Mouse (Mus musculus): Measurements from ENCODE around the gene Gif.
A peak's percentile ranks its signal among the peaks of the same experiment; 100 is the strongest.

The Gif gene

DNA sequence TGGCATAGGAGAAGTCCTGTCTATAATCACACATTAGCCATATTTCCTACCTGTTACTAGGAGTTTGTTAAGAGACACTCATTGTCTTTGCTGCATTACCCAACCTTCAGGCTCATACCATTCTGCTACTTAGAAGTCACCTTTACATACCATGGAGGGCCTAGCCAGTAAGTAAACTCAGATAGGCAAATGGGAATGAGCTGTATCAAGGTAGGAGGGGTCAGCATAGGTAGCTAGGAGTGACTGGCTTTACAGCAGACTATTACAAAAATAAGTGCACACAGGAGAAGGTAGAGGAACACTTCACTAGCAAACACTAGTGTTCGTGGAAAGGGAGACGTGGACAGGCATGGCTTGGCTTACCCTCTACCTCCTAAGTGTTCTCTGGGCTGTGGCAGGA is at the start of gene Gif:
Gene Gif, plus strand, starts transcription at position 257 of the 400 bp plus-strand sequence.
- no peak for DNase-seq

- no peak for DNase-seq
These were observed 49.0 kb upstream of the Gif start for GRCm38 (mm10) chr19:11698342-11698741.

DNA sequence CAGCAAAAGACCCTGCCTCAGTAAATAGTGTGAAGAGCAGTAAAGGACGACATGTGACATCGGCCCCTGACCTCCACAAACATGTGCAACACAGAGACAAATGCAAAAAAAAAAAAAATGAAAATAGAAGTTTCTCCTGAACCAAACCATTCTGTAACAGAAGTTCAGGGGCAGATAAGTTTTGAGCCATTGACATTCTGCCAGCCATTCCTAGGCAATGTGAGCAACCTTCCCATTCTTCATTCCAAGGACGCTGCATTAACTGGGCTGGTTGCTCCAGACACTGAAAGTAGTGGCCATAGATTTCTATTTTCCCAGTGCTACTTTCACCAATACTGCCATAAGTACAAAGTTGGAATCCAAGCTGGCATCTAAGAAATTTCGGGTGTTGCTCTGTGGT is 34.9 kb upstream of the Gif start:
- DNase-seq = no peak

GRCm38 (mm10) chr19:11720071-11720470 is 27.3 kb upstream of the Gif start:
- no peak for DNase-seq

DNA sequence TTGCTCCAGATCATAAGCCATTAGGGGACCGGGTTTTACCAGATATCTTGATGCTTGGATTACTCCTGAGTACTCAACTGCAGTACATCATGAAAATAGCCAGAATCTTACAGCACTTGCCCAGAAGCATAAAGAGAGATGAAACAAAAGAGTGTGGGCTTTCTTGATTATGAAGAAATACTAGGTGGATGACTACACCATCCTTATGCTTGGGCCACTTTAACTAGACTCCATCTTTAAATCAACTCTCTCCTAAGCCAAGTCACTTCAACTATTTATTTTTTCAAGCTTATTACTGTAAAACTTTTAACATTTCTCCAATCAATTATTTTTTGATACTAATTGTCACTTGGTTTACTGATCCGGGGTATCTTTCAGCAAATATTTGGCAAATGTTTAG is 23.5 kb upstream of the Gif start:
- DNase-seq = no peak

- DNase-seq = no peak
These were observed 23.1 kb upstream of the Gif start for GRCm38 (mm10) chr19:11724275-11724674.

DNA sequence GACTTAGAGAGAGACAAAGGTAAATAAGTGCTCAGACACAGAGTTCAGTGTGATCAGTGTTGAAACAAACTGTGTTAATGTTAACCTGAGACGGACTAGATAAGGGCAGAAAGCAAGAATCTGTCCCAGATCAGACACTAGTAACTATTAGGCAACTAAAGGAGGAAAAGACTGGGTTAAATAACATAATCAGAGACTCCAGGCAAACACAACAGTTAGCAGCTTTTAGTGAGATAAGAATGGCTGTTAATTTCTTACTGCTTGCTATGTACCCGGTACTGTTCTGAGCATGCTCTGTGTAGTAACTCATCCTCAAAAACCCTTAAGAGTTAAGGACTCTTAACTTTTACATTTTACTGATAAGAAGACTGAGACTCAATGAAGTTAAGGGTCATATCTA is 21.4 kb upstream of the Gif start:
- DNase-seq = no peak

DNA sequence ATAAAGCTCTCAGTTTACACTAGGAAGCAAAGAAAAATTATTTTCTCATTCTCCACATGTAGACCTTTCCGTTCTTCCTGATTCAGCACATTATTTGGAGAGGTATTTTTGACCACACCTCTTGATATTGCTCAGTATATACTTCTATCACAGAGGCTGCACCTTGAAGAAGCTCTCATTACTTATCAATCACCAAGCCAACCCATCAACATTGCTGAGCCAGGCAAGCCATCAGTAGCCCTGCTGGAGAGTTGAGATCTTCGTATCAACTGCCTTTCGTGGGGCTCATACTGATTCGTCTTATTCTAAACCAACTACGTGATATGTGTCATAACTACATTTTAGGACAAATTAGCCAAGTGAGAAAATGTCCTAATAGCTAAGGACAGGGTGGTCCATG is 20.1 kb upstream of the Gif start:
- no peak for DNase-seq

- DNase-seq = no peak
These were observed 17.1 kb upstream of the Gif start for GRCm38 (mm10) chr19:11730278-11730677.

DNA sequence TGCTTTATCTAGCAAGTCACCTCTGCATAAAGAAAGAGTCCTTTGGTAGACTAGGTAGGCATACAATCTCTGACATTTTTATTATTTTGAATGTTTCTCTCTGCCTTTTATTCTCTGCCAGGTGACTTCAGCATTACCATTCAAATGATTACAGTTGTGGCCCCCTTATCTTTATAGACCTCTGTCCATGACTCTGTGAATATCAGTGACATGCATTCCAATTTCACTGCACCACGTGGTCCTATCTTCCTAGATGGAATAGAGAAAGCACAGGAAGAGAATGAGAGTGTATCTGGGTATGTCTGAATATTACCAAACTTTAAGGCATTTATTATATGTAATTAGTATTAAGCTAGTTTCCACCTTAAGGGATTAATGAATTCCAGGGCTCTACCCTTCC is 10.9 kb upstream of the Gif start:
- no peak for DNase-seq

GRCm38 (mm10) chr19:11745680-11746079 is 1.7 kb upstream of the Gif start:
- no peak for DNase-seq

DNA sequence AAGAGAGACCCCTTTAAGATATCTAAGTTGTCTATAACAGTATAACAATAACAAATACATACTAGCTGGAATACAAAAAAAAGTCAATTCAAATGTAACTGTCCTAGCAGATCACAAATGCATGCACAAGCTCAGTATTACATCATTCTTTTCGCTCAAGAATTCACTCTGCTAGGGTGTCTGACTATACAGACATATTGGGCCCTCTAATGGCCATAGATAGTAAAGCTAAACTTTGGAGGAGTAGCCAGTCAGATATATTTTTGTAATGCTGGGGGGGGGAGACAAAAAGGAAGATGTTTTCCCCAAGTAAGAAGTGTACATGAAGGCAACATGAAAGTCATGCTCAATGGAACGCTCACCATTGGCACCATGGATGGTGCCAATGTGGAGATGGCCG is 17.7 kb downstream of the Gif start:
- DNase-seq = no peak

DNA sequence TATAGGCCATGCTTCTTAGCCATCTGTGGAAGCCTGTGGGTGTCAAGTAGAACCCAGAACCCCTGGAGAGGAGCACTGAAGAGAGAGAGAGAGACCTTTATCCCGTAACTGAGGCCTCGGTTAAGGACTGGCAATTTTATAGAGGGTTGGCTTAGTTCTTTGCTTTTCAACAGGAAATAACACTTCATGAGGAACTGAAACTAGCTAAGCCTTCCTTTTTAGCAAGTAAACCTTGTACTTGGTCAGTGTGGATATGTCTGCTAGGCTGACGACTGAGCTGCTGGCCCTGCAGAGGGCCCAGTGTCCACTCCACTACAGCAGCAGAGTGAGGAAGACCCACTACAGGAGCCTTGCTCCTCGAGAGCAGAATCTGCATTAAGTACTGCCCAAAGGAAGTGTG is 19.1 kb downstream of the Gif start:
- no peak for DNase-seq

- DNase-seq = peak; percentile 24
These were observed 20.8 kb downstream of the Gif start for GRCm38 (mm10) chr19:11768163-11768562.

- no peak for DNase-seq
These were observed 22.0 kb downstream of the Gif start for GRCm38 (mm10) chr19:11769257-11769920.

DNA sequence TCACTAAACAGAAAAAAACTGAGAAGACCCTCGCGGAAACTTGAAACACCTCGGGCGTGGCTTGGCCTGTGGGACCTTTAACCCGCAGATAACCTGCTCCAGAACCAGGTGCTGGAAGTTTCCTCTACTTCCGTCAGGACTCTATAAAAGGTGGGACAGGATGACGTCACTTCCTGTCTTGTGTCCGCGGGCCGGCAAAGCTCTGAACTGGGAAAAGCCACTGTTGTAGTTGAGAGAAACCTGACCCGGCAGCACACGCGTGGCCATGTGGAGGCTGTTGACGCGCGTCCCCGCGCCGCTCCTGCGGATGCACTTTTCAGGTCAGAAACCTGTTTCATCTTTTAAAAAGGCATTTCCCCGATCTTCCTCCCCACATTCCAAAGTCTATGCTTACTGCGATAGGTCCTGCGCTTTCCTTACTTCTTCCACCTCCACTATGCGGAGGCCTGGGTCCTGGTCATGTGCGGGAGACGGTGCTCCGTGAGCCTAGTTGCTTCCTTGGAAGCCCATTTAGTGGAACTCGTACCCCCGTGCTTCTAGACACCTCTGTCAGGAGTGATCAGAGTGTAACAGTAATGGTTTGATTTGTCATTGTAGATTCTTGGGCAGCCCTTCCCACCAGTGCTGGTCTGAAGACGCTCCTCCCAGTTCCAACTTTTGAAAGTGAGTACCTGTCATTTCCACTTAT is 23.0 kb downstream of the Gif start, which contains the start of gene Mrpl16:
Gene Mrpl16, plus strand, starts transcription at position 187 of the 688 bp plus-strand sequence.
- peak; percentile 91 for DNase-seq

- DNase-seq = peak; percentile 59
These were observed 30.0 kb downstream of the Gif start for GRCm38 (mm10) chr19:11777191-11777865.

DNA sequence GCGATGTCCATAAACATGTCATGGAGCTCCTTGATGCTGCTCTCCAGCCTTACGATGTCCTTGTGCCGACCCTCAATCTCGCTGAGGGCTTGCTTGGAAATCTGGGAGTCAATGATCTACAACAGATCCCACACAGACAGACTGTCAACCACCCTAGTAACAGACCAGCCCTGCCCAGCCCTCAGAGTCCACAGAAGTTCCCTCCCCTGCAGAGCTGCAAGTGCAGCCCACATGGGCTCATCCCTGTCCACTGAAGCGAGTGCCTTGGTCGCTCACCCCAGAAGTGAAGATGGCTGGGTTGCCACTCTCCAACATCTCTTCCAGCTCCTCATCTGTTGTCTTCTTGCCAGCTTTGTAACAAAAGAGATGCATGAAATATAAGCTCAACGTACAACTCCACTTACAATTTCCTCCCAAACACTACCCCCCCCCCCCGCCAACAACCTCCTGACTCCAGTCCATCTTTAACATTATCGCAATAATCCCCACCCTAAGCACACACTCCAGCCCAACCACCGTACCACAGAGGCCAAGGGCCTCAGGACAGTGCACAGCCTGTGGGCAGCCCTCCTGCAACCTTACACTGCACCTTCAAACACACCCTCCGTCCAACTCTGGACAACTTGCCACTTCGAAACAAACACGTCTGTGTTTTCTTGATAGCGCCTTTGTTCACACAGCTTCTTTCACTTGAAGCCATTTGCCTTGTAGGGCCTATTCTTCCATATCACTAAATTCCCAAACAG is 38.2 kb downstream of the Gif start:
- no peak for DNase-seq

GRCm38 (mm10) chr19:11787826-11788225 is 40.5 kb downstream of the Gif start:
- no peak for DNase-seq

DNA sequence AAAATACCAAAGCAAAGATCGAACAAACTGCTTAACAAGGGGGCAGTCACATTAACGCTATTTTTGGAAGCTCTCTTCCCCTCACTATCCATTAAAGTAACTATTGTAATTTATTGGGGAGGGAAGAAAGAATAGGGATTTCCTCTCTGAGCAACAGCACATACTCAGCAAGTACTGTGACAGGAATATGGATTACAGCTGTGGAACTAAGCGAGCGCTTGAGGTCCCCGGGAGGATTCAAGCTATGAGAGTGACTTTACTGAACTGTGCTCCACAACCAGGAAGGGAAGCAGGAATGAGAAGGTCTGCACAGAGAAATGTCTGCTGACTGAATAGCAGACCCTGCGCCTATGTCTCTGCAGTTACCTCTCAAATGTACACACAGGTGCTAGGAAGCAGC is 41.5 kb downstream of the Gif start:
- no peak for DNase-seq

DNA sequence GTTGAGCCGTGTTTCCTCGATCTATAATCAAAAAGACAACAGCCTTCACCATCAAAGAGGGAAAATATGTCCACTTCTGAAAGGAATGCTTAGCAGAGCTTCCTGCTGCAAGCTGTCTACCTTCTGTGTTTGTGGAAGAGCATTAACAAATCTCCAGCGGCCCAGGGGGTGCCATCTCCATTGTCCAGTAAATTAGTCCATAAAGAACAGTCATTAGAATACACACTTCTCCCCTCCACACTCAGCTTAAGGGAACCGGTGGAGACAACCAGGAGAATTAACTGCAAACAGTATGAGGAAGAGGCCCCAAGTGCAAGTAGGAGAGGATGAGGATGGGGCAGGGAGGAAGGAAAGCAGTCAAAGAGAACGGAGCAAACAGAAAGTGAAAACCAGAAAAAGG is 44.5 kb downstream of the Gif start:
- no peak for DNase-seq

GRCm38 (mm10) chr19:11793741-11794359 is 46.5 kb downstream of the Gif start:
- no peak for DNase-seq

DNA sequence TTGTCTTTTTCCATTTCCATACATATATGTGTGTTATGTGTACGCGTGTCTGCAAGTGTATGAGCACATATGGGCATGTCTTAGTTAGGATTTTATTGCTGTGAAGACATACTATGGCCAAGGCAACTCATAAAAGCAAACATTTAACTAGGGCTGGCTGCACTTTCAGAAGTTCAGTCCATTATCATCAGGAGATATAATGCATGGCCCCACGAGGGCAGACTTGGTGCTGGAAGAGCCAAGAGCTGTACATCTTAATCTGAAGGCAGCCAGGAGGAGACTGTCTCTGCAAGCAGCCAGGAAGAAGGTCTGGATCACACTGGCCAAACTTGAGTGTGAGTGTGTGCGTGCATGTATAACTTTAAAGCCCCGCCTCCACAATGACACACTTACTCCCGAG is 47.1 kb downstream of the Gif start:
- DNase-seq = no peak

Data from thymus, postnatal 25 days (tissue).